Mouse (Mus musculus) embryonic facial prominence, embryonic 14.5 days (tissue): ENCODE measurements around the gene Gm45021. TPM values are rescaled to one million over a fixed set of nuclear protein-coding genes. Genes with fewer than 3 reads are reported as not detected.
"Not testable (repeated sequence)": the region's sequence is repeated elsewhere in the genome, so short reads cannot be mapped to it uniquely, and the experiment has no call there.

Source experiments
- ATAC-seq: fragments of 200-750 bp; cut with Nextera tagmentation; 2 replicates; pipeline ENCODE4 v1.8.0; 2017; ENCODE audit warnings: low read depth, moderate number of reproducible peaks, moderate TSS enrichment
- DNase-seq: peaks from one replicate; pipeline ENCODE4 v3.0.0-alpha.2; 2015; ENCODE audit warnings: low spot score
- H3K27ac ChIP-seq: fragments of 300-500 bp; sonication (generic); replicated peaks from 2 replicates; pipeline ENCODE4 v1.5.1; 2014; ENCODE audit warnings: low read depth, mild to moderate bottlenecking, low read length, moderate library complexity
- H3K27me3 ChIP-seq: fragments of 300-500 bp; sonication (generic); replicated peaks from 2 replicates; pipeline ENCODE4 v1.6.1; 2014; ENCODE audit warnings: low read length; ENCODE audit not compliant: control insufficient read depth, insufficient read depth
- H3K36me3 ChIP-seq: fragments of 300-500 bp; sonication (generic); 2 replicates; pipeline ENCODE4 v1.6.1; 2014; ENCODE audit warnings: low read length, mixed read lengths; ENCODE audit not compliant: control insufficient read depth, insufficient read depth
- H3K4me1 ChIP-seq: fragments of 300-500 bp; sonication (generic); 2 replicates; pipeline ENCODE4 v1.6.1; 2014; ENCODE audit warnings: antibody characterized with exemption, low read length; ENCODE audit not compliant: control insufficient read depth, insufficient read depth
- H3K4me2 ChIP-seq: fragments of 300-500 bp; sonication (generic); 2 replicates; pipeline ENCODE4 v1.6.1; 2014; ENCODE audit warnings: low read depth, mild to moderate bottlenecking, low read length, moderate library complexity, mixed read lengths
- H3K4me3 ChIP-seq: fragments of 300-500 bp; sonication (generic); 2 replicates; pipeline ENCODE4 v1.5.1; 2014; ENCODE audit warnings: low read depth, mild to moderate bottlenecking, low read length
- H3K9ac ChIP-seq: fragments of 300-500 bp; sonication (generic); 2 replicates; pipeline ENCODE4 v1.6.1; 2014; ENCODE audit warnings: low read depth, mild to moderate bottlenecking, low read length, moderate library complexity, mixed read lengths
- H3K9me3 ChIP-seq: fragments of 300-500 bp; sonication (generic); 2 replicates; pipeline ENCODE4 v1.6.1; 2016; ENCODE audit warnings: low read length; ENCODE audit not compliant: control insufficient read depth
- WGBS: fragments of 180-500 bp; shearing (Covaris S2); extraction: QIAGEN DNeasy Blood & Tissue Kit; methylation state at CpG from one replicate; pipeline ENCODE4 v1.1.7; 2014; 5-methylcytosine and 5-hydroxymethylcytosine counted together
- polyA plus RNA-seq: library from polyadenylated mRNA; unstranded; fragments of >200 nt; fragmentation: Nextera tagmentation; extraction: Ambion mirVana; gene quantifications from 2 replicates; pipeline ENCODE4 v1.2.1, GENCODE M21; 2014

Gm45021 gene
- polyA plus RNA-seq, 1 experiment from 2014 or later = not detected

- no peaks in the 10 kb centered on the region for H3K4me1 ChIP-seq
- H3K9me3 ChIP-seq = no peaks in the 10 kb centered on the region
- H3K27ac ChIP-seq = no peak overlapping the region
- ATAC-seq (no peak), DNase-seq (no peak)
- H3K9ac ChIP-seq = no peak overlapping the region
- H3K36me3 ChIP-seq = peaks cover 26% of the 10 kb centered on the region
- no peak overlapping the region for H3K4me2 ChIP-seq
- WGBS = 96% methylated on average over 5 of the region's 5 CpGs
- H3K4me3 ChIP-seq = no peak overlapping the region
- H3K27me3 ChIP-seq = no peaks in the 10 kb centered on the region
Observed at GRCm38 (mm10) chr6:48614756-48615155, 25.3 kb downstream of the Gm45021 start.

DNA sequence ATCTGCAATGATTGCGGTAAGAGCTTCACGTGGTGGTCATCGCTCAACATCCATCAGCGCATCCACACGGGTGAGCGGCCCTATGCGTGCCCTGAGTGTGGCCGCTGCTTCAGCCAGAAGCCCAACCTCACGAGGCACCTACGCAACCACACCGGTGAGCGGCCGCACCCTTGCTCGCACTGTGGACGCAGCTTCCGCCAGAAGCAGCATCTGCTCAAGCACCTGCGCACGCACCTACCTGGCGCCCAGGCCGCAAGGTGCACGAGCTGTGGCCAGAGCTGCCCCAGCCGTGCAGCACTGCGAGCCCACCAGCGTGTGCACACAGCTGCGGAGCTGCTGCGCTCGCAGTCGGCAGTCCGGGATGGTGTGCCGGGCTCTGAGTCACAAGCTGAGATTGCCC is 30.6 kb downstream of the Gm45021 start:
- H3K9me3 ChIP-seq = no peaks in the 10 kb centered on the region
- WGBS = 93% methylated on average over 23 of the region's 30 CpGs
- no peaks in the 10 kb centered on the region for H3K27me3 ChIP-seq
- peaks cover 26% of the 10 kb centered on the region for H3K36me3 ChIP-seq
- no peak overlapping the region for H3K9ac ChIP-seq
- H3K4me1 ChIP-seq = no peaks in the 10 kb centered on the region
- no peak overlapping the region for H3K27ac ChIP-seq
- ATAC-seq = no peak
- H3K4me3 ChIP-seq = no peak overlapping the region
- no peak overlapping the region for H3K4me2 ChIP-seq
- no peak for DNase-seq

- WGBS = 82% methylated on average over 8 of the region's 8 CpGs
Observed at GRCm38 (mm10) chr6:48622186-48622843, 32.9 kb downstream of the Gm45021 start.

GRCm38 (mm10) chr6:48623460-48623859 is 34.0 kb downstream of the Gm45021 start:
- 26% methylated on average over 1 of the region's 1 CpGs for WGBS
- Histone ChIP-seq H3K27me3 (peaks cover 22% of the 10 kb centered on the region), H3K27ac (no peak overlapping the region), H3K4me2 (no peak overlapping the region), H3K36me3 (peaks cover 26% of the 10 kb centered on the region), H3K9ac (no peak overlapping the region), H3K4me1 (0 out of 2 replicates have a peak, but pooled peaks cover 5% of the 10 kb centered on the region), H3K9me3 (no peaks in the 10 kb centered on the region), H3K4me3 (no peak overlapping the region)
- DNase-seq (no peak), ATAC-seq (no peak)

More at GRCm38 (mm10) chr6:48622186-48622843, 32.9 kb downstream of the Gm45021 start:
- H3K9me3 ChIP-seq, H3K4me2 ChIP-seq, H3K4me3 ChIP-seq, H3K27ac ChIP-seq, H3K9ac ChIP-seq, DNase-seq, ATAC-seq, H3K4me1 ChIP-seq: not testable (repeated sequence)
- Histone ChIP-seq H3K36me3 (peaks cover 26% of the 10 kb centered on the region), H3K27me3 (peaks cover 11% of the 10 kb centered on the region)

- Histone ChIP-seq H3K36me3 (no peaks in the 10 kb centered on the region), H3K4me2 (peak within 1 kb of the TSS; percentile 92), H3K27me3 (peaks cover 40% of the 10 kb centered on the region), H3K4me3 (peak within 1 kb of the TSS; percentile 50), H3K9ac (peak within 1 kb of the TSS; percentile 62), H3K27ac (no peak within 1 kb of the TSS), H3K4me1 (peaks cover 8% of the 10 kb centered on the region; the same call in 1 of the 2 replicates), H3K9me3 (no peaks in the 10 kb centered on the region)
- no peak for ATAC-seq
- DNase-seq = no peak
- WGBS = 20% methylated on average over 8 of the region's 8 CpGs
Observed at GRCm38 (mm10) chr6:48626464-48626863, 37.1 kb downstream of the Gm45021 start, which contains the start of gene AI854703. TSS of gene AI854703 (plus strand) at chr6:48626764.

DNA sequence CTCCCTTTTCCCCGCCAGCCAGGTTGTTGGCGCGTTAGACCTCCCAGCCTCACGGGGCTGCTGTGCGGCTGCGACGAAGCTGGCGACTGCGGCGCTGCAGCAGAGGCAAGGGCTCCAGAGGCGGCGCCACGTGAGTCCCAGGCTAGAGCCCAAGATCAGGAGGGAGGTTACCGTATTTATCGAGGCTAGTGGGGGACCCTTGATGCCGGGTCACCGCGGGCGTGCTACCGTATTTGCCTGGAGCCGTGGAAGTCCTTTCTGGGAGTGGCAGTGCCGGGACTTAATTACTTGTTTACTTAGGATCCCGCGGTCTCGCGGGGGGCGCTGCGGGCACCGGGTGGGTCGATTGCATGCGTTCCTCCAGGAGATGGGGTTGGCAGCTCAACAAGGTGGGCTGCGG is 37.6 kb downstream of the Gm45021 start:
- Histone ChIP-seq H3K9me3 (no peaks in the 10 kb centered on the region), H3K36me3 (no peaks in the 10 kb centered on the region), H3K4me2 (peak overlapping the region; percentile 92), H3K27ac (no peak overlapping the region), H3K9ac (peak overlapping the region; percentile 62), H3K4me1 (peaks cover 8% of the 10 kb centered on the region; the same call in 1 of the 2 replicates), H3K27me3 (peaks cover 40% of the 10 kb centered on the region), H3K4me3 (peak overlapping the region; percentile 50)
- DNase-seq (peak; percentile 73), ATAC-seq (peak; percentile 55; the same call in 1 of the 2 replicates)
- WGBS = under 1% methylated on average over 29 of the region's 32 CpGs

- H3K9ac ChIP-seq = peak overlapping the region; percentile 62
- H3K36me3 ChIP-seq = no peaks in the 10 kb centered on the region
Observed at GRCm38 (mm10) chr6:48627511-48627924, 38.1 kb downstream of the Gm45021 start.

DNA sequence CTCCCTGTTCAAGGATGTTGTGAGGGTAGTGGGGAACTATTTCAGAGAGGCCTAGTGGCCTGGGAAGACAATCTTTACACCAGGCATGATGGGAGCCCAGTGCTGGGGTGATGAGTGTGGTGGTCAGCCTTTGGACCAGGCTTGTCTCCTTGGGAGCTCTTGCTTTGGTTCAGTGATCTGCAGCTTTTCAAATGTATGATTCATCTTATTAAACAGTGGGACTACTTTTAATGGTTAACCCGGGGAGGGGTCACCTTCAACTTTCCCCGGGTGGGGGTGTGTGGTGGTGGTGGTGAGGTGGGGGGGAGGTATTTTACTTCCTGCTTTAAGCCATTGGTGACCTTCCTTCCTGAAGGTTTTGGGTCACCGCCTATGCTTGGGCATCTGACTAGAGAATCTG is 39.0 kb downstream of the Gm45021 start:
- H3K27ac ChIP-seq = no peak overlapping the region
- peaks cover 8% of the 10 kb centered on the region; the same call in 1 of the 2 replicates for H3K4me1 ChIP-seq
- no peak overlapping the region for H3K4me3 ChIP-seq
- no peak overlapping the region for H3K9ac ChIP-seq
- ATAC-seq (no peak), DNase-seq (no peak)
- H3K36me3 ChIP-seq = no peaks in the 10 kb centered on the region
- WGBS = 73% methylated on average over 3 of the region's 3 CpGs
- H3K9me3 ChIP-seq = no peaks in the 10 kb centered on the region
- peaks cover 40% of the 10 kb centered on the region for H3K27me3 ChIP-seq
- no peak overlapping the region for H3K4me2 ChIP-seq

More at GRCm38 (mm10) chr6:48627511-48627924, 38.1 kb downstream of the Gm45021 start:
- H3K9me3 ChIP-seq = no peaks in the 10 kb centered on the region
- no peak for DNase-seq
- H3K27ac ChIP-seq = no peak overlapping the region
- peak overlapping the region; percentile 92 for H3K4me2 ChIP-seq
- ATAC-seq = no peak
- WGBS = 3% methylated on average over 7 of the region's 7 CpGs
- H3K4me3 ChIP-seq = peak overlapping the region; percentile 50
- peaks cover 40% of the 10 kb centered on the region for H3K27me3 ChIP-seq
- peaks cover 8% of the 10 kb centered on the region; the same call in 1 of the 2 replicates for H3K4me1 ChIP-seq
